Mouse (Mus musculus): Measurements from ENCODE around the gene Hmgb1. TPM values are rescaled to one million over a fixed set of nuclear protein-coding genes. Genes with fewer than 3 reads are reported as not detected.

Hmgb1 gene
- polyA plus RNA-seq (2021): 136 TPM

- ATAC-seq (peak; percentile 91), DNase-seq (ENCODE audit: low read depth, low spot score) (peak; percentile 97)
- no peaks in the 10 kb centered on the region for H3K27me3 ChIP-seq
- in situ Hi-C loops (cut with MboI; ENCODE audit: low pct_unique_long_range_greater_than_20kb): no loop called here
- TF ChIP-seq CTCF (IDR thresholded peaks at IDR 0.05): no peak
- CTCF ChIA-PET: interaction anchor here (1.0 to 4.0 kb wide), 6 partner anchors 10 to 192 kb away, joined by 3 to 13 read pairs (median 4); no protein-coding TSS in a partner anchor
- POLR2A ChIA-PET: interaction anchor here (0.6 to 1.4 kb wide), 8 partner anchors 10 to 190 kb away, joined by 3 to 6 read pairs (median 3); partner anchors contain the start of gene Gm42791
These were observed at the start of gene Hmgb1, which contains the start of gene Uspl1 for GRCm38 (mm10) chr5:149184104-149184843. Gene Hmgb1 (minus strand): TSS chr5:149184489. Gene Uspl1 (plus strand): TSS chr5:149184350.

- DNase-seq (ENCODE audit: low read depth, low spot score) (no peak), ATAC-seq (no peak)
- no peak for TF ChIP-seq CTCF (IDR thresholded peaks at IDR 0.05)
- in situ Hi-C loops (cut with MboI; ENCODE audit: low pct_unique_long_range_greater_than_20kb): no loop called here
- ChIA-PET CTCF (no interaction called here), POLR2A (interaction anchor here (0.5 to 1.1 kb wide), 2 partner anchors 48 to 1139 kb away, joined by 3 read pairs; no protein-coding TSS in a partner anchor)
- no peaks in the 10 kb centered on the region for H3K27me3 ChIP-seq
These were observed 45.5 kb upstream of the Hmgb1 start for GRCm38 (mm10) chr5:149229619-149230339.

- peak; percentile 99 for ATAC-seq
- DNase-seq (ENCODE audit: low read depth, low spot score): peak; percentile 70
- POLR2A ChIA-PET: interaction anchor here (0.6 to 1.1 kb wide), 2 partner anchors 47 to 523 kb away, joined by 3 to 4 read pairs; no protein-coding TSS in a partner anchor
- H3K27me3 ChIP-seq: no peaks in the 10 kb centered on the region
- no peak for TF ChIP-seq CTCF (IDR thresholded peaks at IDR 0.05)
- CTCF ChIA-PET: interaction anchor here (1.7 kb wide), 1 partner anchor 17 kb away, joined by 7 read pairs; no protein-coding TSS in a partner anchor
- in situ Hi-C loops (cut with MboI; ENCODE audit: low pct_unique_long_range_greater_than_20kb): no loop called here
These were observed 44.7 kb upstream of the Hmgb1 start for GRCm38 (mm10) chr5:149228700-149229618.

GRCm38 (mm10) chr5:149224666-149225065, 40.4 kb upstream of the Hmgb1 start:
- in situ Hi-C loops (cut with MboI; ENCODE audit: low pct_unique_long_range_greater_than_20kb): no loop called here
- POLR2A ChIA-PET: no interaction called here
- no peak for DNase-seq (ENCODE audit: low read depth, low spot score)

GRCm38 (mm10) chr5:149221355-149221754, 37.1 kb upstream of the Hmgb1 start:
- POLR2A ChIA-PET: no interaction called here
- ATAC-seq (no peak), DNase-seq (ENCODE audit: low read depth, low spot score) (no peak)
- CTCF ChIA-PET: interaction anchor here (2.2 kb wide), 1 partner anchor 13 kb away, joined by 5 read pairs; no protein-coding TSS in a partner anchor
- TF ChIP-seq CTCF (IDR thresholded peaks at IDR 0.05): no peak
- H3K27me3 ChIP-seq: no peaks in the 10 kb centered on the region
- in situ Hi-C loops (cut with MboI; ENCODE audit: low pct_unique_long_range_greater_than_20kb): no loop called here

More at GRCm38 (mm10) chr5:149224666-149225065, 40.4 kb upstream of the Hmgb1 start:
- H3K27me3 ChIP-seq: no peaks in the 10 kb centered on the region
- ATAC-seq: no peak
- CTCF ChIA-PET: interaction anchor here (2.7 kb wide), 1 partner anchor 11 kb away, joined by 8 read pairs; no protein-coding TSS in a partner anchor
- TF ChIP-seq CTCF (IDR thresholded peaks at IDR 0.05): no peak

GRCm38 (mm10) chr5:149219493-149219892, 35.2 kb upstream of the Hmgb1 start:
- in situ Hi-C loops (cut with MboI; ENCODE audit: low pct_unique_long_range_greater_than_20kb): no loop called here
- CTCF ChIA-PET: interaction anchor here (2.2 kb wide), 1 partner anchor 11 kb away, joined by 5 read pairs; no protein-coding TSS in a partner anchor
- no peak for ATAC-seq

GRCm38 (mm10) chr5:149217524-149218357, 33.5 kb upstream of the Hmgb1 start:
- H3K27me3 ChIP-seq: no peaks in the 10 kb centered on the region
- in situ Hi-C loops (cut with MboI; ENCODE audit: low pct_unique_long_range_greater_than_20kb): no loop called here
- no peak for TF ChIP-seq CTCF (IDR thresholded peaks at IDR 0.05)
- POLR2A ChIA-PET: no interaction called here
- DNase-seq (ENCODE audit: low read depth, low spot score) (no peak), ATAC-seq (no peak)
- CTCF ChIA-PET: interaction anchor here (1.3 to 1.5 kb wide), 4 partner anchors 11 to 15 kb away, joined by 3 to 5 read pairs (median 4); no protein-coding TSS in a partner anchor

More at GRCm38 (mm10) chr5:149219493-149219892, 35.2 kb upstream of the Hmgb1 start:
- POLR2A ChIA-PET: no interaction called here
- DNase-seq (ENCODE audit: low read depth, low spot score): no peak
- TF ChIP-seq CTCF (IDR thresholded peaks at IDR 0.05): no peak
- no peaks in the 10 kb centered on the region for H3K27me3 ChIP-seq

- H3K27me3 ChIP-seq: no peaks in the 10 kb centered on the region
- ChIA-PET CTCF (no interaction called here), POLR2A (no interaction called here)
- ATAC-seq: no peak
- TF ChIP-seq CTCF (IDR thresholded peaks at IDR 0.05): no peak
- no peak for DNase-seq (ENCODE audit: low read depth, low spot score)
- in situ Hi-C loops (cut with MboI; ENCODE audit: low pct_unique_long_range_greater_than_20kb): no loop called here
These were observed 31.3 kb upstream of the Hmgb1 start for GRCm38 (mm10) chr5:149215540-149215939.

- no peak for TF ChIP-seq CTCF (IDR thresholded peaks at IDR 0.05)
- no peak for DNase-seq (ENCODE audit: low read depth, low spot score)
- H3K27me3 ChIP-seq: no peaks in the 10 kb centered on the region
- in situ Hi-C loops (cut with MboI; ENCODE audit: low pct_unique_long_range_greater_than_20kb): no loop called here
- POLR2A ChIA-PET: no interaction called here
- CTCF ChIA-PET: interaction anchor here (1.6 to 2.5 kb wide), 2 partner anchors 9 to 12 kb away, joined by 6 to 8 read pairs; no protein-coding TSS in a partner anchor
- ATAC-seq: no peak
These were observed 28.5 kb upstream of the Hmgb1 start for GRCm38 (mm10) chr5:149212806-149213205.

Measured in Patski (cell line).